Mouse (Mus musculus): ENCODE results near the gene Snx30.

DNA sequence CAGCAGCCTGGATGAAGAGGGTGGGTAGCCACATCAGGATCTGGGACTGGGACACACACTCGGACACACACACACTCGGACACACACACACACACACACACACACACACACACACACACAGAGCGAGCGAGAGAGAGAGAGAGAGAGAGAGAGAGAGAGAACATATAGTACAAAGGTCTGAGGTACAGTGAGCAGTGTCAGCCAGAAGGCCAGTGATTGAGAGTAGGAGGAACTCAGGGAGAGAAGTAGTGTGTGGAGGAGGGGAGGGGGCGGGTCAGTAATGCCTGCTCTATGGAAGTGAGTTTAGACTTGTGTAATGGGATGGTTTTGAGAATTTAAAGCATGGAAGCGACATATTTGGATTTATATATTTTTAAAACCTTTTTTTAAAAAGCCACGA is 47.5 kb downstream of the Snx30 start:
- TF ChIP-seq GATA1 (IDR thresholded peaks at IDR 0.05; ENCODE audit: low read length) (no peak), TAL1 (IDR thresholded peaks at IDR 0.05; ENCODE audit: low read length) (no peak)

Data from erythroblast, embryonic 14.5 days (primary cell).